Mouse (Mus musculus) right cerebral cortex, postnatal 25 days (tissue): Measurements from ENCODE around the gene Olfr1263.

Source experiments
- DNase-seq: peaks from one replicate; pipeline ENCODE4 v3.0.0; 2022

Gene Olfr1263

DNA sequence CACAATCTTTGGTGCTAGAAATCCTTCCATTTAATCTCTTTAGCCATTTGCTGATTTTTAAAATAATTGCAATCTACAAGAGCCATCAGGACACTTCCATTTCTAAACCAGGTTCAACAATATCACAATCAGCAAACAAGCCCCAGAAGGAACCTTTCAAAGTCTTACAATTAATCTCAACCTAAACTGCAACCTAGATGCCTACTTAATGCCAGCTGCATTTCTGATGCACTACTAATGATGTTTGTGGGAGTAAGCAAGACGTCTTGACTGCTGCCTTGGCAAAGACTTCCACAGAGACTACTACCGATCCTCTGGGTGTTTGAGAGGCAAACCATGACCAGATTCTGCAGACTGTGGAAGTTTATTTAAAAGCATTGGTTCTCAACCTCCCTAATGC is at the start of gene Olfr1263:
Gene Olfr1263 (plus strand): TSS at position 301 of the 400 bp plus-strand sequence.
- DNase-seq, result no peak

DNA sequence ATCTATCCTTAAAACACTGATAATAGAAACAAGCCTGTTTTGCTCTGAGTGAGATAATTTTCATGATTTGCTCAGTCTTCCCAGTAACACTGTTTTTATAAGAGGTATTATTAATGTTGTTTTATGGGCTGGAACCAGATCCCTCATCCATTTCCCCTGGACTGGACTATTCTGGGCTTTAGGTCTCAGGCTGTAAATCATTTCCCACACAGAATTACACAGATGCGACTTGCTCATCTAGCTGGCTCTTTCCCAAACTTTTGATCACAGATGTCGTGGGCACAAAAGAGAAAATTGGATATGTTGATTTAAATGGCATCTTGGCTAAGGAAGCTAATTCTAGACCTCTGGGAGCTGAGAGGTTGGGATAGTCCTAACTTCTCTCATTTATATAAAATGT is 37.7 kb upstream of the Olfr1263 start, which contains the start of gene Olfr1260:
Gene Olfr1260 (plus strand): TSS at position 157 of the 400 bp plus-strand sequence.
- no peak for DNase-seq

- DNase-seq, result no peak
These were observed 34.2 kb upstream of the Olfr1263 start for GRCm38 (mm10) chr2:89977709-89978108.

- DNase-seq, result no peak
These were observed 21.0 kb upstream of the Olfr1263 start, which contains the start of gene Olfr1261 for GRCm38 (mm10) chr2:89990921-89991320. Gene Olfr1261, plus strand, starts transcription at chr2:89991221.

DNA sequence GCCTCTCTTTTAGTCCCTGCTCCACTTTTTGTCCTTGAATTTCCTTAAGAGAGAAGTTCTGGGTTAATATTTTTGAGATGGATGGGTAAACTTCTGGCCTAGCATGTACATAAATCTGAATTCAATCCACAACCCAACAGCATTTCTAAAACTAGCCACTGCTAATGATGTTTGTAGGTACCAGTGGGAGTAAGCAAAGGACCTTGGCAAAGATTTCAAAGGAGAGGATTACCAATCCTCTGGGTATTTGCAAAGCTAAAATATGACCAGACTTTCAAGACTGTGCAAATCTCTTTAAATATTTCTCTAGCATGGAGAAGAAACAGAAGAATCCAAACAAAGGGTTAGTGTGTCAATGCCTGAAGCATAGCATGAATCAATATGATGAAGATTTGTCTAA is 12.1 kb upstream of the Olfr1263 start, which contains the start of gene Olfr1262:
Gene Olfr1262 (plus strand): TSS at position 301 of the 400 bp plus-strand sequence.
- DNase-seq, result no peak

DNA sequence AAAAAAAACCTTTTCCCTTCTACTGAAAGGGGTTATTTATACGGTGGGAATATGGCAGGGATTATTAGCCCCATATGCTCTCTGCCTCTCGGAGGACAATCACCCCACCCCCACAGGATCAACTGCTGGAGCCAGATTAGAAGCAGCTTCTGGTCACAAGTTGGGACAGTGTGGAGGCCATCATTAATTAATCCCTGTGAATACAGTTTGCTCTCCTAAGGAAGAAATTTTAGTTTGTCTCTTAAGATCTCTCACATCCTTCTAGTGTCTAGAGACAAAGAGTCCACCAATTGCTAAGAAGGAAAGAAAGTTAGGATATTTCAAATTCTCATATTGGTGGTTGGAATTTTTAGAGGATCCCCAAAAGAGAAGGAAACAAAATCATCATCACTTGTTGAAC is 13.5 kb downstream of the Olfr1263 start, which contains the start of gene Olfr1264:
Gene Olfr1264 (minus strand): TSS at position 101 of the 400 bp plus-strand sequence.
- no peak for DNase-seq

DNA sequence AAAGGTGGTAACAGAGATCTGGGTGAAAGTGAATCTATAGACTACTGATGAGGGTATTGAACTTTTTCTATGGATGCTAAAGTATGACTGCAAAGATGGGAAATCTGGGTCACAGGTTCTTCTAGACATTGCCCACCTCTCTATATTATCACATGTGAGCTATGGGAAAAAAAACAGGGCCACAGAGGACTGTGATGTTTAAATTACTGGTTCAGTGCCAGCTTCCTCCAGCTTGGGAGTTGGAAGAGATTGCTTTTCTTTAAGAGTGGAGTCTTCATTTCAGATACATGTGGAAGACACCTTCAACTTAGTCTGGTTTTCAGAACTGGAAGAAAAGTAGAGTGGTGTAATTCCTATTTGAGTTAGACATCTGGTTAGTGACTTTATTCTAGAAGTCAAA is 23.1 kb downstream of the Olfr1263 start, which contains the start of gene Olfr1265:
Gene Olfr1265 (plus strand): TSS at position 301 of the 400 bp plus-strand sequence.
- DNase-seq, result no peak

GRCm38 (mm10) chr2:90063494-90063893 is 51.6 kb downstream of the Olfr1263 start, which contains the start of gene Olfr140:
Gene Olfr140, minus strand, starts transcription at chr2:90063594.
- DNase-seq, result no peak
